Mouse (Mus musculus) hindbrain, embryonic 11.5 days (tissue): ENCODE data around the gene Id4. TPM values are rescaled to one million over a fixed set of nuclear protein-coding genes. Genes with fewer than 3 reads are reported as not detected.

ENCODE experiments used
- ATAC-seq: fragments of 200-750 bp; cut with Nextera tagmentation; 2 replicates; pipeline ENCODE4 v1.8.0; 2017; ENCODE audit warnings: mild to moderate bottlenecking, moderate TSS enrichment, moderate library complexity; ENCODE audit not compliant: low FRiP score
- DNase-seq: peaks from one replicate; pipeline ENCODE4 v3.0.0-alpha.2; 2015; ENCODE audit warnings: low spot score
- H3K27ac ChIP-seq: fragments of 300-500 bp; sonication (generic); 2 replicates; pipeline ENCODE4 v1.5.1; 2014; ENCODE audit warnings: mild to moderate bottlenecking, low read depth, low read length
- H3K27me3 ChIP-seq: fragments of 300-500 bp; sonication (generic); 2 replicates; pipeline ENCODE4 v1.6.1; 2014; ENCODE audit warnings: mild to moderate bottlenecking, low read length, moderate library complexity, mixed read lengths; ENCODE audit not compliant: control insufficient read depth, insufficient read depth
- H3K36me3 ChIP-seq: fragments of 300-500 bp; sonication (generic); 2 replicates; pipeline ENCODE4 v1.6.1; 2014; ENCODE audit warnings: mild to moderate bottlenecking, low read length, moderate library complexity, mixed read lengths; ENCODE audit not compliant: control insufficient read depth, insufficient read depth
- H3K4me1 ChIP-seq: fragments of 300-500 bp; sonication (generic); replicated peaks from 2 replicates; pipeline ENCODE4 v1.6.1; 2014; ENCODE audit warnings: low read length, mixed read lengths; ENCODE audit not compliant: control insufficient read depth, insufficient read depth
- H3K4me2 ChIP-seq: fragments of 300-500 bp; sonication (generic); replicated peaks from 2 replicates; pipeline ENCODE4 v1.6.1; 2014; ENCODE audit warnings: mild to moderate bottlenecking, low read depth, low read length
- H3K4me3 ChIP-seq: fragments of 300-500 bp; sonication (generic); 2 replicates; pipeline ENCODE4 v1.5.1; 2014; ENCODE audit warnings: low read depth, low read length
- H3K9ac ChIP-seq: fragments of 300-500 bp; sonication (generic); 2 replicates; pipeline ENCODE4 v1.6.1; 2014; ENCODE audit warnings: low read depth, low read length
- H3K9me3 ChIP-seq: fragments of 300-500 bp; sonication (generic); 2 replicates; pipeline ENCODE4 v1.6.1; 2016; ENCODE audit warnings: low read length; ENCODE audit not compliant: control insufficient read depth
- WGBS: fragments of 180-500 bp; shearing (Covaris S2); extraction: QIAGEN DNeasy Blood & Tissue Kit; methylation state at CpG from one replicate; pipeline ENCODE4 v1.1.7; 2014; 5-methylcytosine and 5-hydroxymethylcytosine counted together
- polyA plus RNA-seq: library from polyadenylated mRNA; unstranded; fragments of >200 nt; fragmentation: Nextera tagmentation; extraction: Ambion mirVana; gene quantifications from 2 replicates; pipeline ENCODE4 v1.2.1, GENCODE M21; 2014

Gene Id4
- polyA plus RNA-seq, 1 experiment from 2014 or later, result 44.7 TPM

DNA sequence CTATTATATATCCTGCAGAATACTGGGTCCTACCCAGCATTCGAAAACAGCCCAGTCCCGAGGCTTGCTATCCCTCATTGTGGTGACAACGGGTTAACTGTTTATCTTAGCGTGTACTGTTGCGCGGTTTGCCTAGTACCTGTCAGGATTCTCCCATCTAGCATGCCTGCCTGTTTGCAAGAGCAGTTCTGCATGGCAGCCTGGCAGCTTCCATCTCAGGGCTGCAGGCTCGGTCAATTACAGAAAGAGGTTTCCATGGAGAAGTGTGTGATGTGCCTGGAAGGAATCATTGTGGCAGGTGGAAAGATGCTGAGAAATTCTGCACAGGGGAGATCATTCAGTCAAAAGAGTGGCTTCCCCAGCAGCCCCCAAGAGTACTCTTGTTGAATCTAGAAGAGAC lies 16.0 kb downstream of the Id4 start:
- H3K27me3 ChIP-seq, result no peaks in the 10 kb centered on the region
- no peak overlapping the region for H3K27ac ChIP-seq
- H3K4me2 ChIP-seq, result no peak overlapping the region
- H3K9ac ChIP-seq, result no peak overlapping the region
- H3K4me3 ChIP-seq, result no peak overlapping the region
- peaks cover 3% of the 10 kb centered on the region; the same call in 1 of the 2 replicates for H3K4me1 ChIP-seq
- H3K36me3 ChIP-seq, result no peaks in the 10 kb centered on the region
- no peaks in the 10 kb centered on the region for H3K9me3 ChIP-seq
- ATAC-seq, result no peak
- 82% methylated on average over 7 of the region's 7 CpGs for WGBS
- DNase-seq, result no peak

DNA sequence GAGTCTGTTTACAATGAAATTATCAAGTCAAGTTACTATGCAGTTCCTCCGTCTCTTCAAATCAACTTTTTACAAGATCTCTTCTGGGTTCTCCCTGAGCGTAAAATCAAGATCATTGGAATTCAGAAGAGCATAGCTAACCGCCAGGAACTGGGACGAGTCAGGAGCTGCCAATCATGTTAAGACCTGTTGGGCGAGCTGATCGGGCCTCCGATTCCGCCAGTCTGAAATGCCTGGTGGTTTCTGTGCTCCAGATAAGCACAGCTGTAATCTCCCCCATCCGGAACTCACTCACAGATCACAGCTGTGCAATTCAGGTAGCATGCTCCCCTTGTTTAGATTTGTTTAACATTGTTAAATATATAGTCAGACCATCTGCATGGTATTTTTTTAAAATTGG lies 23.4 kb downstream of the Id4 start:
- H3K36me3 ChIP-seq, result no peaks in the 10 kb centered on the region

DNA sequence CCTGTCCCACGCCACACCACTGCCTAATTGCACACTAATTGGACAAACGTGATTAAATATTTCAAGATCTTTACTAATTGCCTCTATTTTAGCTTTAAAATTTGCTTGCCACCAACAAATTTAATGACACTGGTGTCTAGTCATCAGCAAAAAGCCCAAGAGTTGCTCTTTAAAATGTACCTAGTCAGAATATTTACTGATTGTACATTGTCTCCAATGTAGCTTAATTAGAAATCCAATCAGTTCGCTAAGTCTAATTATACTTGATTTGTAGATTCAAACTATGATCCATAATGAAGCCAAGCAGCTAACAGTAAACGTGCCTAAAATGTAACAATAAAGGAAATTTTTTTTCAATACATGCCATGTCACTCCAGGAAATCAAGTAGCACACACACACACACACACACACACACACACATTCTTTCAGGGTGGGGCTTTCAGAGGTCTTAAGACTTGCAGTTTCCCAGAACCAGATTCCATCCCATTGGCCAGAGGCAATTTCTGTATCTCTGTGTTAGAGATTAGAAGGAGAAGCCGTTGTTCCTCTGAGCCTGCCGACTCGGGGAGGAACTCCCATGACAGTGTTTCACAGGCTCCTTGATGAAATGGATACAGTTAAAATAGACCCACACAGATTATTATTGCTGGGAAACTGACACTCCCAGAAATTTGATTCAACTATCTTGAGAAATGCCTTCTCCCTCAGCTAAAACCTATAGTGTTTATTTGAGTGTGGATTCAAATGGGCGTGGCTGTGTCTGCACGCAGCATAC lies 24.1 kb downstream of the Id4 start:
- no peaks in the 10 kb centered on the region for H3K4me1 ChIP-seq
- DNase-seq, result no peak
- H3K9ac ChIP-seq, result no peak overlapping the region
- H3K4me3 ChIP-seq, result no peak overlapping the region
- no peak for ATAC-seq
- H3K4me2 ChIP-seq, result no peak overlapping the region
- 86% methylated on average over 9 of the region's 9 CpGs for WGBS
- H3K9me3 ChIP-seq, result no peaks in the 10 kb centered on the region
- H3K27ac ChIP-seq, result no peak overlapping the region
- H3K27me3 ChIP-seq, result no peaks in the 10 kb centered on the region
- H3K36me3 ChIP-seq, result no peaks in the 10 kb centered on the region

More for the DNA sequence above, 23.4 kb downstream of the Id4 start:
- Histone ChIP-seq H3K4me2 (no peak overlapping the region), H3K9me3 (no peaks in the 10 kb centered on the region), H3K27ac (no peak overlapping the region), H3K4me3 (no peak overlapping the region), H3K27me3 (no peaks in the 10 kb centered on the region), H3K4me1 (no peaks in the 10 kb centered on the region), H3K9ac (no peak overlapping the region)
- WGBS, result 86% methylated on average over 9 of the region's 9 CpGs
- ATAC-seq, result no peak
- DNase-seq, result no peak

DNA sequence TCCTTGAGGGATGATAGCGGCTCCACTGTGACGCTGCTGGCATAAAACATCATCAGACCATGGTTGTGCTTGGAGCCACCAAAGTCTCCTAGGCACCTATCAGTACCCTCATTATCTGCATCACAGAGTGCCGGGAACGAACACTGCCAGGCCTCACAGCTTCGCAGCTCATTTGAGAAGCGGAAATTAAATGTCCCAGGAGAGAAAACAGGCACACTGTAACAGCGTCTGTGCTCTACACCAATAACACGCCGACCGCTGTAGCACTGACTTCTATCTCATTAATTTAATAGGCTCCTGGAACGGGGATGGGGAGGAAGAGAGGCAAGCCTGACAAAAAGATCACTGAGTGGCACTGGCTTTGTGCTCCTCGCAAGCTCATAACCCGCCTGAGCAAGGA lies 29.4 kb downstream of the Id4 start:
- Histone ChIP-seq H3K36me3 (no peaks in the 10 kb centered on the region), H3K4me2 (no peak overlapping the region), H3K27ac (peak overlapping the region; percentile 73), H3K9ac (no peak overlapping the region), H3K9me3 (no peaks in the 10 kb centered on the region), H3K27me3 (no peaks in the 10 kb centered on the region), H3K4me1 (no peaks in the 10 kb centered on the region), H3K4me3 (no peak overlapping the region)
- DNase-seq, result peak; percentile 43
- WGBS, result 54% methylated on average over 13 of the region's 13 CpGs
- peak; percentile 79 for ATAC-seq

DNA sequence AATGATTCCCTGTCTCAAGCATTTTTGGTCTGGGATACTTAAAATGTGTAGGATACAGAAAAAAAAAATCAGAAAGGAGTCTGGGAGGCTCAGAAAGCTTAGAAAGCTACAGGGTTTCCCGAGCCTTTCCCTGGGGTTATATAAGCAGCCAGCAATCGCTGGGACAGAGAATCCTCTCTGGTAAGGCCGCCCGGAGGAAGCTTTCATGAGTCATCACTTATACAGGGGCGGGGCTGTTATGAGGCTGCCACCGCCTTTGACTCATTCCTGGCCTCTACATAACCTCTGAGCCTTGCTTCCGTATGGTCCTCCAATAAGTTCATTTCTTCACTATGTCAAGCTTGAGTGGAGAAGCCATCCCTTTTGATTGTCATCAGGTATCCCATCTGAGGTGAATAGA lies 53.5 kb downstream of the Id4 start:
- H3K4me2 ChIP-seq, result no peak overlapping the region
- DNase-seq (no peak), ATAC-seq (no peak)
- no peaks in the 10 kb centered on the region for H3K27me3 ChIP-seq
- no peak overlapping the region for H3K4me3 ChIP-seq
- H3K9ac ChIP-seq, result no peak overlapping the region
- no peaks in the 10 kb centered on the region for H3K9me3 ChIP-seq
- no peak overlapping the region for H3K27ac ChIP-seq
- no peaks in the 10 kb centered on the region; the same call in 1 of the 2 replicates for H3K4me1 ChIP-seq
- H3K36me3 ChIP-seq, result no peaks in the 10 kb centered on the region
- WGBS, result 82% methylated on average over 7 of the region's 7 CpGs
